Mouse (Mus musculus): ENCODE results near the gene Ireb2. TPM values are rescaled to one million over a fixed set of nuclear protein-coding genes. Genes with fewer than 3 reads are reported as not detected.

The Ireb2 gene
- polyA plus RNA-seq, 1 experiment from 2014 or later: 42.1 TPM

Other genes with a start within 250 kb of the Ireb2 start
- 7.4 and 12.9 TPM in 2 replicates for gene Acsbg1, start 201.9 kb upstream of the Ireb2 start, polyA plus RNA-seq (2016; fragmentation: Nextera tagmentation; extraction: Ambion mirVana)
- 3.1 and 3.2 TPM in 2 replicates for gene Dnaja4, start 164.9 kb upstream of the Ireb2 start, polyA plus RNA-seq (2016; fragmentation: Nextera tagmentation; extraction: Ambion mirVana)
- gene Wdr61, start 129.3 kb upstream of the Ireb2 start, polyA plus RNA-seq (2016; fragmentation: Nextera tagmentation; extraction: Ambion mirVana): 168 and 188 TPM in 2 replicates
- 1,146 and 1,287 TPM in 2 replicates for gene Crabp1, start 99.0 kb upstream of the Ireb2 start, polyA plus RNA-seq (2016; fragmentation: Nextera tagmentation; extraction: Ambion mirVana)
- gene Hykk, start 53.5 kb downstream of the Ireb2 start, polyA plus RNA-seq (2016; fragmentation: Nextera tagmentation; extraction: Ambion mirVana): 3.9 and 5.4 TPM in 2 replicates
- gene Psma4, start 87.0 kb downstream of the Ireb2 start, polyA plus RNA-seq (2016; fragmentation: Nextera tagmentation; extraction: Ambion mirVana): 314 and 322 TPM in 2 replicates
- gene AY074887, start 87.2 kb downstream of the Ireb2 start, polyA plus RNA-seq (2016; fragmentation: Nextera tagmentation; extraction: Ambion mirVana): 0.97 and 1.3 TPM in 2 replicates
- gene Chrna5, start 117.1 kb downstream of the Ireb2 start, polyA plus RNA-seq (2016; fragmentation: Nextera tagmentation; extraction: Ambion mirVana): 2.7 and 3.6 TPM in 2 replicates
- gene Chrna3, start 162.8 kb downstream of the Ireb2 start, polyA plus RNA-seq (2016; fragmentation: Nextera tagmentation; extraction: Ambion mirVana): 8.2 and 8.8 TPM in 2 replicates
- gene Chrnb4, start 185.0 kb downstream of the Ireb2 start, polyA plus RNA-seq (2016; fragmentation: Nextera tagmentation; extraction: Ambion mirVana): 1.9 and 2.2 TPM in 2 replicates